Mouse (Mus musculus): ENCODE data around the gene Abhd17c. TPM values are rescaled to one million over a fixed set of nuclear protein-coding genes. Genes with fewer than 3 reads are reported as not detected.

Gene Abhd17c
- polyA plus RNA-seq (2015; fragmentation: Illumina TruSeq; extraction: RNeasy Lipid Tissue Mini Kit (QIAGEN cat#74804); ENCODE audit: insufficient read depth, low replicate concordance): 29.9 TPM

DNA sequence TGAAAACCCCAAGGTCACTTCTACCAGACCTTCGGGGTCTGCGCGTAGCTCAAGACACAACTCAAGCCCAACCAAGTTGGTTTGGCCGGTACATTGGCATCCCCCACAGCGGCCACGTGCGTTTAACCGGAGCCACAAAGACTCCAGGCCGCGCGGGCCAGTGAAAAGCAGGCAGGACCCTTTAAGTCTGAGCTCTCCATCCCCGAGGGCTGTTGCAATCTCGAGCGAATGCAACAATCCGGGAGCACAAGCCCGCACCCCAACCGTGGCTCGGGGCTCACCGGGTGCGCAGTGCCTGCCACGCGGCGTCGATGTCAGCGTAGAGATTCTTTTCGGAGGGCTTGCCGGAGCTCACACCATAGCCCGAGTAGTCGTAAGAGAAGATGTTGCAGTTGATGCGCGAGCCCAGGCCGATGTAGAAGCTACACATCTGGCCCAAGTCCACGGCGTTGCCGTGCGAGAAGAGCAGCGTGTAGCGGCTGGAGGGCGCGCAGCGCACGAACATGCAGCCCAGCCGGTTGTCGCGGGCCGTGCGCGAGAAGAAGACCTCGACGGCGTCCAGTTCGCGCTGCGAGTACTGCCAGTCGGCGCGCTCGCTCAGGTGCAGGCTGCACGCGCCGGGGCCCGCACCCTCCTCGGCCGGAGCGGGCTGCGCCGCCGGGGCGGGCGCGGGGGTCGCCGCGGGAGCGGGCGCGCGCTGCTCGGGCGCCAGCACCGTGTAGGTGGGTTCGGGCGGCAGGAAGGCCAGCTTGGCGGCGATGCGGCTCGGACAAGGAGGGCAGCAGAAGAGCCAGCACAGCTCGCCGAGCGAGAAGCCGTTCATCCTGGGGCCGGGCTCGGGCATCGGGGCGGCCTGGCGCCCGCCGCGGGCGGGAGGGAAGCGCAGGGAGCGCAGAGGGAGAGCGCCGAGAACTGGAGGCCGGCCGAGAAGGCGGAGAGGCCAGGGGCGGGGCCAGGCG, at the start of gene Abhd17c:
Gene Abhd17c (minus strand): TSS at position 893 of the 959 bp plus-strand sequence.

DNA sequence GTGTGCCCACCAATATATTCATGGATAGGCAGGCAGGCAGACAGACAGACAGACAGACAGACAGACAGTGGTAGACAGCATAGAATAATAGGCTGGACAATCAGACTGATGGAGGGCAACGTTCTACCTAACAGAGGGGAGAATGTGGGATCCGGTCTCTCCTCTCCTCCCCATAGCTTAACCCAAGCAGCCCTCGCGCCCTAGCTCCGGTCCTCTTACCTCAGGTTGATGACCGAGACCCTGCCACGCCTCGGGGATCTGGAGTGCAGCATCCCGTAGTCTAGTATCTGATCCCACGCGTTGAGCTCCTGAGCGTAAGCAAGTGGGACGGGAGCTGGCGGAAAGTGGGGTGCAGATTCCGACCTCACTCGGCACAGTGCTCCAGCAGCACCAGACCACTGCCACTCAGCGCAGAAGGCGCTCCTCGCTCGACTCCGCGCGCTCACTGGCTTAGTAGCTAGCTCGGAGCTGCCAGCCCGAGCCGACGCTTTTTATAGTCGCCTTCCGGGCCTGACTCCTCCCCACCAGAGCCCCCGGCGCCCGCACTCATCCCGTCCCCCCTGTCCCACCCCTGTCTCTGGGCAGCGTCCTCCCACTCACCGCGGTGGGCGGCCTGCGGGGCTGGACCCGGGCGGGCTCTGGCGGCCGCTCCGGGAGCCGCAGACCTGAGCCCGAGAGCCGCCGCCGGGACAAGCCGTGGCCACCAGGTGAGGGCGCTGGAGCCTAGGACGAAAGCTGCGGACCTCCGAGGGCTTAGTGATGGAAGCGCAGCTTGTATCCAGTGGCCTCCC, 65.5 kb downstream of the Abhd17c start, which contains the start of gene Cemip:
Gene Cemip (minus strand): TSS at position 464 of the 791 bp plus-strand sequence.

Other genes with a start within 250 kb of the Abhd17c start
- gene Cemip, start 65.4 kb downstream of the Abhd17c start, polyA plus RNA-seq (2015; fragmentation: Illumina TruSeq; extraction: RNeasy Lipid Tissue Mini Kit (QIAGEN cat#74804); ENCODE audit: insufficient read depth, low replicate concordance): 7.7 TPM

Measured in spleen, adult 10 weeks (tissue).